Mouse (Mus musculus) forebrain, embryonic 16.5 days (tissue): ENCODE data around the gene Dhx37. TPM values are rescaled to one million over a fixed set of nuclear protein-coding genes. Genes with fewer than 3 reads are reported as not detected.

Experiments used
- ATAC-seq: fragments of 200-750 bp; cut with Nextera tagmentation; 2 replicates; pipeline ENCODE4 v1.8.0; 2017; ENCODE audit warnings: mild to moderate bottlenecking, moderate library complexity
- H3K27ac ChIP-seq: fragments of 300-500 bp; sonication (generic); 2 replicates; pipeline ENCODE4 v1.5.1; 2014; ENCODE audit warnings: low read length, control low read depth
- H3K27me3 ChIP-seq: fragments of 300-500 bp; sonication (generic); replicated peaks from 2 replicates; pipeline ENCODE4 v1.6.1; 2014; ENCODE audit warnings: low read length; ENCODE audit not compliant: control insufficient read depth, insufficient read depth
- H3K36me3 ChIP-seq: fragments of 300-500 bp; sonication (generic); 2 replicates; pipeline ENCODE4 v1.6.1; 2014; ENCODE audit not compliant: control insufficient read depth, insufficient read depth
- H3K4me1 ChIP-seq: fragments of 300-500 bp; sonication (generic); replicated peaks from 2 replicates; pipeline ENCODE4 v1.6.1; 2014; ENCODE audit warnings: low read length; ENCODE audit not compliant: control insufficient read depth, insufficient read depth
- H3K4me2 ChIP-seq: fragments of 300-500 bp; sonication (generic); 2 replicates; pipeline ENCODE4 v1.6.1; 2014; ENCODE audit warnings: mild to moderate bottlenecking, low read length, control low read depth
- H3K4me3 ChIP-seq: fragments of 300-500 bp; sonication (generic); replicated peaks from 2 replicates; pipeline ENCODE4 v1.5.1; 2014; ENCODE audit warnings: mild to moderate bottlenecking, low read length, control low read depth
- H3K9ac ChIP-seq: fragments of 300-500 bp; sonication (generic); replicated peaks from 2 replicates; pipeline ENCODE4 v1.6.1; 2014; ENCODE audit warnings: low read depth, low read length, control low read depth
- H3K9me3 ChIP-seq: fragments of 300-500 bp; sonication (generic); 2 replicates; pipeline ENCODE4 v1.6.1; 2016; ENCODE audit warnings: low read length; ENCODE audit not compliant: control insufficient read depth
- WGBS: fragments of 180-500 bp; shearing (Covaris S2); extraction: QIAGEN DNeasy Blood & Tissue Kit; methylation state at CpG from one replicate; pipeline ENCODE4 v1.1.7; 2014; 5-methylcytosine and 5-hydroxymethylcytosine counted together
- polyA plus RNA-seq: library from polyadenylated mRNA; unstranded; fragments of >200 nt; fragmentation: Nextera tagmentation; extraction: Ambion mirVana; gene quantifications from 2 replicates; pipeline ENCODE4 v1.2.1, GENCODE M21; 2015

Dhx37 gene
- polyA plus RNA-seq, 1 experiment from 2014 or later = 13.5 TPM

DNA sequence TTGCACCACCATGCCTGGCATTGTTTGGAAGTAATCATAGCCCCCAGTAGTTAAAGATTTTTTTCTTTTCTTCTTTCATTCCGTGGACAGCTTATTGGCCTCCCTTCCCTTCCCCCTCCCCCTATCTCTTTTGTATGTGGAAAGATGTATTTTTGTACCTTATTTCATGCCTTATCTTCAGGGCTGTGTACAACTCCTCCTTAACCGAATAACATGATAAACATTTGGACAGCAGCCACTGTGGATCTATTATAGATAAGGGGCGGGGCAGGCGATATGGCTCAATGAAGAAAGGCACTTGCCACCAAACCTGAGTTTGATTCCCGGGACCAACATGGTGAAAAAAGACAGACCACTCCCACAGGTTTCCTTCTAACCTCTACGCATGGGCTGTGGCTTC is 23.6 kb upstream of the Dhx37 start:
- Histone ChIP-seq H3K9me3 (no peaks in the 10 kb centered on the region), H3K27ac (no peak overlapping the region), H3K27me3 (no peaks in the 10 kb centered on the region), H3K36me3 (peaks cover 4% of the 10 kb centered on the region; the same call in 1 of the 2 replicates), H3K9ac (no peak overlapping the region), H3K4me3 (no peak overlapping the region), H3K4me1 (no peaks in the 10 kb centered on the region), H3K4me2 (no peak overlapping the region)
- 88% methylated on average over 6 of the region's 6 CpGs for WGBS
- no peak for ATAC-seq

DNA sequence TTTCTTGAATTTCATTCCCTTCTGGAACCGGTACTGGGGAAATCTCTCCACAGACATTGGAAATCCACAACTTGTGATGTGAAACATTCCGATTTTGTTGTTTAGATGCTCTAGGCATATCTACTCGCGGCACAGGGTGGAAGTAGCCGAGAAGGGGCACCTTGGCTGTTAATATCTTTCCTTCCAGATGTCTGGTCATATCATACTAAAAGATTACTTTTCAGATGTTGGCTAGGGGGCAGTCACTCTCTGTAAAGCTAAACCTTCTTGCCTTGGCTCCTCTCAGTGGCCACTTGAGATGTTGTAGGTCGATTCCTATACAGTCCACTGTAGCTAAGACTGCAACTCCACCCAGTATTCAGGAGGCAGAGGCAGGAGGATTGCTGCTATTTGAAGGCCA is 22.2 kb upstream of the Dhx37 start:
- Histone ChIP-seq H3K4me3 (no peak overlapping the region), H3K4me2 (no peak overlapping the region), H3K36me3 (peaks cover 5% of the 10 kb centered on the region), H3K27me3 (no peaks in the 10 kb centered on the region), H3K4me1 (no peaks in the 10 kb centered on the region), H3K27ac (no peak overlapping the region), H3K9ac (no peak overlapping the region), H3K9me3 (no peaks in the 10 kb centered on the region)
- ATAC-seq = no peak
- 94% methylated on average over 6 of the region's 6 CpGs for WGBS

- Histone ChIP-seq H3K4me1 (no peaks in the 10 kb centered on the region), H3K4me3 (no peak overlapping the region), H3K27me3 (no peaks in the 10 kb centered on the region), H3K4me2 (no peak overlapping the region), H3K9me3 (no peaks in the 10 kb centered on the region), H3K27ac (no peak overlapping the region), H3K9ac (no peak overlapping the region), H3K36me3 (peaks cover 5% of the 10 kb centered on the region)
- WGBS = 94% methylated on average over 9 of the region's 9 CpGs
- no peak for ATAC-seq
Observed at GRCm38 (mm10) chr5:125452573-125452972, 18.7 kb upstream of the Dhx37 start.

GRCm38 (mm10) chr5:125449306-125449705 is 15.4 kb upstream of the Dhx37 start:
- peaks cover 2% of the 10 kb centered on the region for H3K36me3 ChIP-seq
- H3K4me1 ChIP-seq = peaks cover 4% of the 10 kb centered on the region; the same call in 1 of the 2 replicates
- H3K27ac ChIP-seq = no peak overlapping the region
- H3K4me2 ChIP-seq = no peak overlapping the region
- H3K9me3 ChIP-seq = no peaks in the 10 kb centered on the region
- H3K27me3 ChIP-seq = no peaks in the 10 kb centered on the region
- 85% methylated on average over 5 of the region's 5 CpGs for WGBS
- no peak overlapping the region for H3K9ac ChIP-seq
- no peak for ATAC-seq
- H3K4me3 ChIP-seq = no peak overlapping the region

- no peak overlapping the region for H3K9ac ChIP-seq
- ATAC-seq = no peak
- no peak overlapping the region for H3K4me3 ChIP-seq
- no peak overlapping the region for H3K27ac ChIP-seq
- no peak overlapping the region for H3K4me2 ChIP-seq
- 94% methylated on average over 4 of the region's 4 CpGs for WGBS
- peaks cover 4% of the 10 kb centered on the region; the same call in 1 of the 2 replicates for H3K4me1 ChIP-seq
- H3K27me3 ChIP-seq = no peaks in the 10 kb centered on the region
- peaks cover 2% of the 10 kb centered on the region for H3K36me3 ChIP-seq
- H3K9me3 ChIP-seq = no peaks in the 10 kb centered on the region
Observed at GRCm38 (mm10) chr5:125448631-125449030, 14.7 kb upstream of the Dhx37 start.

DNA sequence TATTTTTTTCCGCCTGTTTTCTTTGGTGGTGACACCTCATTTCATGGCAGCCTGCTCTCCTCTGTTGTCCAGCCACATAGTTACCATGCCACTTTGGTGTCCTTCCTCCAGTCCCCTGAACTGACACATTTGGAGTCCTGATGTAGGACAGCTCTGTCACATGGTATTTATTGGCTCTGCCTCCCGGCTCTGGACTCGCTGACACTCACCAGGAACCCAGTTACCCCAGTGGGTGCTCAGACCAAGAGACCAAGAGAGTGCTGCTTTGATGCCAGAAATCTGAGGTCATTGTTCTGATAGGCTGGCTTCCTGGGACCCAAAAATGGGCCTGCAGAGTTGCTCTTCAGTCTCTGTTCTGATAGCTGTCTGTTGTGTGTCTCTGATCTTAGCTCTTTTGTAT is 14.1 kb upstream of the Dhx37 start:
- WGBS = 83% methylated on average over 3 of the region's 3 CpGs

DNA sequence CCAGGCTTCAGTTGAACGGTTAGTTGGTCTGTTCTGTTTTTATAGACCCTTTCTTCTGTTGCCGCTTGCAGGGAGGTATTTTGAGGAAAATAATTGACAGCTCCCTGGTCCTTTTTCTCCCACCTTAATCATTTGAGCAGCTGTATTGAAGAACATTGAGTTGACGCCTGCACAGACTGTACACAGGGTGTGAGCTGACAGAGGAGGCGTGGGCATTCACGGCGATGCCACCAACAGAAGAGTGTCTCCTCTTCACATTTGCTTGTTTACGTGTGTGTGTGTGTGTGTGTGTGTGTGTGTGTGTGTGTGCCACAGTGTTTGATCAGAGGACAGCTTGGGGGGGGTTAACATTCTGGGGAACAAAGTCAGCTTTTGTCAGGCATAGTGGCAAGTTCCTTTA is 12.4 kb upstream of the Dhx37 start:
- no peak overlapping the region for H3K9ac ChIP-seq
- H3K36me3 ChIP-seq = no peaks in the 10 kb centered on the region; the same call in 1 of the 2 replicates
- no peak overlapping the region for H3K27ac ChIP-seq
- peaks cover 13% of the 10 kb centered on the region for H3K4me1 ChIP-seq
- ATAC-seq = no peak
- no peaks in the 10 kb centered on the region for H3K9me3 ChIP-seq
- no peak overlapping the region for H3K4me2 ChIP-seq
- no peak overlapping the region for H3K4me3 ChIP-seq
- WGBS = 51% methylated on average over 7 of the region's 7 CpGs
- H3K27me3 ChIP-seq = no peaks in the 10 kb centered on the region

More for the DNA sequence above, 14.1 kb upstream of the Dhx37 start:
- no peak overlapping the region for H3K9ac ChIP-seq
- H3K36me3 ChIP-seq = peaks cover 2% of the 10 kb centered on the region
- no peak overlapping the region for H3K4me3 ChIP-seq
- H3K9me3 ChIP-seq = no peaks in the 10 kb centered on the region
- no peak overlapping the region for H3K4me2 ChIP-seq
- H3K27me3 ChIP-seq = no peaks in the 10 kb centered on the region
- ATAC-seq = no peak
- no peak overlapping the region for H3K27ac ChIP-seq
- H3K4me1 ChIP-seq = peaks cover 4% of the 10 kb centered on the region

DNA sequence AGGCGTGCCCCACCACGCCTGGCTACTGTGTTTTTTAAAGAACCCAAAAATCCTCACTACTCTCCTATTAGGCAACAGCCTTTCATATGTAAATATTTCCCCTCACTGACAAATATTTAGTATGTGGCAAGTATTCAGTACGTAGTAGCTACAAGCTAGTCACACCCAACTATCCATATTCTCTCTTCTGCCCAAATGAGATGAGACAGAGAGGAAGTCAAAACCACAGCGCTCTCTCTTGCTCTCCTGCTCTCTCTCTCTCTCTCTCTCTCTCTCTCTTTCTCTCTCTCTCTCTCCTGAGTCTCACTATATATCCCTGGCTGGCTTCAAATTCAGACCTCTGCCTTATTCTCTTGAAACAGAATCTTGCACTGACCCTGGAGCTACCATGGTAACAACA is 10.6 kb upstream of the Dhx37 start:
- Histone ChIP-seq H3K4me1 (peaks cover 17% of the 10 kb centered on the region), H3K27me3 (no peaks in the 10 kb centered on the region), H3K4me3 (no peak overlapping the region), H3K4me2 (no peak overlapping the region), H3K9me3 (no peaks in the 10 kb centered on the region), H3K36me3 (no peaks in the 10 kb centered on the region), H3K27ac (no peak overlapping the region), H3K9ac (no peak overlapping the region)
- WGBS = 74% methylated on average over 4 of the region's 4 CpGs
- no peak for ATAC-seq

DNA sequence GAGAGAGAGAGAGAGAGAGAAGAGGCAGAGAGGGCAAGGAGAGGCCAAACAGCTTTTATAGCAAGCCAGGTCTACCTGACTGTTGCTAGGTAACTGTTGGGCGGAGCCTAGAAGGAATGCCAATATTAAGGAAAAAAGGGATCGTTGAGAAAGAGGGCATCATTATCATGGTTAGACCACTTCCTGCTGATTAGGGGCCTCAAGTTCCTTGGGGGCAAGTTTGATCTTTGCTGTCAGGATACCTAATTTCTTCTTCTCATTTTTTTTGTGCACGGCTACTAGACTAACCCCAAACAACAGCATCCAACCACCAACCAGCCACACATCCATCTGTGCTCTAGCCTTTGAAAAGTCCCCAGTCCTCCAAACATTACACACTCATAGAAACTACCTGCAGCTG is 10.0 kb upstream of the Dhx37 start:
- 87% methylated on average over 3 of the region's 3 CpGs for WGBS
- Histone ChIP-seq H3K27me3 (no peaks in the 10 kb centered on the region), H3K9ac (no peak overlapping the region), H3K4me3 (no peak overlapping the region), H3K4me2 (no peak overlapping the region), H3K4me1 (peaks cover 17% of the 10 kb centered on the region), H3K9me3 (no peaks in the 10 kb centered on the region), H3K27ac (no peak overlapping the region), H3K36me3 (no peaks in the 10 kb centered on the region)
- ATAC-seq = no peak

- Histone ChIP-seq H3K4me1 (peaks cover 17% of the 10 kb centered on the region), H3K9ac (no peak overlapping the region), H3K36me3 (no peaks in the 10 kb centered on the region), H3K27ac (no peak overlapping the region), H3K27me3 (no peaks in the 10 kb centered on the region), H3K4me2 (no peak overlapping the region), H3K9me3 (no peaks in the 10 kb centered on the region), H3K4me3 (no peak overlapping the region)
- WGBS = 89% methylated on average over 5 of the region's 5 CpGs
- no peak for ATAC-seq
Observed at GRCm38 (mm10) chr5:125443335-125443734, 9.4 kb upstream of the Dhx37 start.
